Mouse (Mus musculus): ENCODE results near the gene Trim65. TPM values are rescaled to one million over a fixed set of nuclear protein-coding genes. Genes with fewer than 3 reads are reported as not detected.

The Trim65 gene
- total RNA-seq, 2 experiments from 2014 or later = 4.2 to 6.6 TPM

GRCm38 (mm10) chr11:116091591-116091990 lies 39.3 kb downstream of the Trim65 start:
- TF ChIP-seq CTCF (IDR thresholded peaks at IDR 0.05) = no peak
- H3K4me3 ChIP-seq = no peak overlapping the region
- intact Hi-C loops (cut with DNase I) = no loop called here
- no peak overlapping the region for H3K27ac ChIP-seq
- DNase-seq = no peak

DNA sequence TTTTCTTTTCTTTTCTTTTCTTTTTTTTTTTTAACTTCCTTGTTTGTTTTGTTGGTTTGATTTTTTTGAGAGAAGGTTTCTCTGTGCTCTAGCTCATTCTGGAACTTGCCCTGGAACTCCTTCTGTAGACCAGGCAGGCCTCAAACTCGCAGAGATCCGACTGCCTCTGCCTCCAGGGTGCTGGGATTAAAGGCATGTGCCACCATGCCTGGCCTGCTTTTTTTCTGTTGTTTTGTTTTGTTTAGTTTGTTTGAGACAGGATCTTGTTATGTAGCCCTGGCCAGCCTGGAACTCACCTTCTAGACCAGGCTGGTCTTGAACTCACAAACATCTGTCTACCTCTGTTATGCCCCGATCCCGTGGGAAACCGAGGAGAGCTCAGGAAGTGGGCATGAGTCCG lies 41.4 kb downstream of the Trim65 start:
- intact Hi-C loops (cut with DNase I) = loop anchor here (5.0 kb wide), 1 partner anchor 133 kb away; no protein-coding TSS in a partner anchor
- TF ChIP-seq CTCF (IDR thresholded peaks at IDR 0.05) = no peak
- no peak for DNase-seq
- Histone ChIP-seq H3K4me3 (no peak overlapping the region), H3K27ac (0 out of 2 replicates have a peak overlapping the region, but pooled peaks have one; percentile 16)

DNA sequence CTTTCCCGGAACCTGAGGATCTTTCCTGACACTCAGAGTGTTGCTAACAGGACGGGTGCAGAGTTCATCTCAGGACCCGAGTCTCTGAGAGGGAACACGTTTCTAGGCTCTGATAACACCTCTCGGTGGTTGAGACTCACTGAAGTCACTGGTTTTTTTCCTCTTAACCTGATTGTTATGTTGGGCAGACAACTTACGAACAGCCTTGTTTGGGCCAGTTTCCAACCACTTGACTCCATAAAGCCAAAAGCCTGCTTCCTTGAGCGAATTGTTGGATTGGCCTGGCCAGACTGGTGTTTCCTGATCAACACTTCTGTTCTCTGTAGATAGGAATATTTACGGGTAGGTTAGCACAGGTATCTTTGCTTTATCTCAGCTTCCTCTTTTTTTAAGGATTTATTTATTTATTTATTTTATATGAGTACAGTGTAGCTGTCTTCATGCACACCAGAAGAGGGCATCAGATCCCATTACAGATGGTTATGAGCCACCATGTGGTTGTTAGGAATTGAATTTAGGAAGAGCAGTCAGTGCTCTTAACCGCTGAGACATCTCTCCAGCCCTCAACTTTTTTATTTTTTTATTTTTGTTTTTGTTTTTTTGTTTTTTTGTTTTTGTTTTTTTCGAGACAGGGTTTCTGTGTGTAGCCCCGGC lies 42.1 kb downstream of the Trim65 start:
- TF ChIP-seq CTCF (IDR thresholded peaks at IDR 0.05) = peak; percentile 42
- intact Hi-C loops (cut with DNase I) = loop anchor here (5.0 kb wide), 1 partner anchor 133 kb away; no protein-coding TSS in a partner anchor
- Histone ChIP-seq H3K27ac (0 out of 2 replicates have a peak overlapping the region, but pooled peaks have one; percentile 24), H3K4me3 (no peak overlapping the region)
- no peak for DNase-seq

DNA sequence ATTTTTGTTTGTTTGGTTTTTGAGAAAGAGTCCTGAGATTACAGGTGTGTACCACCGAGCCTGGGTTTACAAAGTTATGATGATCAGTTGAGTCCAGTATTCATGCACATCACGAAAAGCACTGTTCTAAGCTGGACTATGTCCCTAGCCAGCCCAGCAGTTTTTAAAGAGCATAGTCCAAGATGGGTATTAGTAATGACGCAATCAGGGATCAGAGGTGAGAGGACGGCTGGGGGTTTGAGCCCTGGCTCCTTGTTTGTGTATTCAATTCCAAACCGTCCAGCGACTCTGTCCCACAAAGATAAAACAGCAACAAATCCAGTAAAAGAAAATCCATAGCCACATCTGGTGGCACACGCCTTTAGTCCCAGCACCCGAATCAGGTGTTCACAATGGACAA lies 42.7 kb downstream of the Trim65 start:
- no peak for DNase-seq
- H3K4me3 ChIP-seq = no peak overlapping the region; the same call in 1 of the 2 replicates
- TF ChIP-seq CTCF (IDR thresholded peaks at IDR 0.05) = no peak
- intact Hi-C loops (cut with DNase I) = loop anchor here (5.0 kb wide), 1 partner anchor 134 kb away; no protein-coding TSS in a partner anchor
- H3K27ac ChIP-seq = peak overlapping the region; percentile 97

- Histone ChIP-seq H3K4me3 (peak overlapping the region; percentile 70), H3K27ac (peak overlapping the region; percentile 97)
- DNase-seq = peak; percentile 94
- peak; percentile 99; the same call in 1 of the 2 replicates for TF ChIP-seq CTCF (IDR thresholded peaks at IDR 0.05)
- intact Hi-C loops (cut with DNase I) = loop anchor here (1.0 to 5.0 kb wide), 4 partner anchors 43 to 135 kb away; partner anchors contain the start of genes Acox1, Ten1 and Unk
Measured at GRCm38 (mm10) chr11:116087194-116088130, 43.5 kb downstream of the Trim65 start.

DNA sequence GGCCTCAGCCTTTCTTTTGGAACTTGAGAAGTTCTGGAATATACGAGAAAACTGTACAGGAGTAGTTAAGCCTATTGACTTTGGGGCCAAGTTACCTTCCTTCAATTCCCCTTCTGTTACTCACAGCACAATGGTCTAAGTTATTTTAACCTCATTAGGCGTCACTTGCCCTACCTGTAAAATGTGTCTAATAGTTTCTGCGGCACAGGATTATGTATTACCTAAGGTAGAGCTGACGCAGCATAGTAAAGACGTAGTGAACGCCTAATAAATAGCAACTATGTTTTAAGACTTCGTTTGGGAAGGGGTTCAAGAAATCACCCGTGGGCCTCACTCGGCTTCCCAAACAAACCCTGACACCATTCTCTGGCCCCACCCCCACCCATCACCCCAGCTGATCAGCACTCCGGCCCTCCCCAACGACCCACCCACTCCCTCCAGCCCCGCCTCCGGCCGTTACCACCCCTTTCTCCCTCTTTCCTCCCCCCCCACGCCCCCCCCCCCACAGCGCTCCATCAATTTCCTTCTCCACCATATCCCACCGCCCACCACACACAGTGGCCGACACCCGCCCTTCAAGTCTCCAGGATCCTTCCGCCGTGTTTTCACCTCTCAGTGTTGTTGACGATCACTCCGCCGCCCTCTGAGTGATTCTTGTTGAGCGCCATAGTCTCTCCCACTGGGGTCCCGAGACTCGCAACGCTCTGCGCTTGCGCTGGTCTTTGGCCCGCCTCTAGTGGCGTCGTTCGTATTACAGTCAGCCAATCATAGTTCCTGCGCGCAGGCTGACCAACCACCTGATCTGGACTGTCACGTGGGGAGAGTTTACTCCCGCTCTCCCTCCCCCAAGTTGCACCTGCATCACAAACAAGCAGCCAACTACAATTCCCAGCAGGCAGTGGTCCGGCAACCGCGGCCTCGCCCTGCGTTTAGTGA lies 44.4 kb downstream of the Trim65 start, which contains the start of gene Wbp2:
Gene Wbp2 (minus strand): TSS at position 738 of the 936 bp plus-strand sequence.
- peak within 1 kb of the TSS; percentile 97 for H3K27ac ChIP-seq
- intact Hi-C loops (cut with DNase I) = loop anchor here (1.0 to 5.0 kb wide), 4 partner anchors 44 to 136 kb away; partner anchors contain the start of genes Acox1, Ten1 and Unk
- no peak for TF ChIP-seq CTCF (IDR thresholded peaks at IDR 0.05)
- H3K4me3 ChIP-seq = peak within 1 kb of the TSS; percentile 70
- DNase-seq = peak; percentile 97

DNA sequence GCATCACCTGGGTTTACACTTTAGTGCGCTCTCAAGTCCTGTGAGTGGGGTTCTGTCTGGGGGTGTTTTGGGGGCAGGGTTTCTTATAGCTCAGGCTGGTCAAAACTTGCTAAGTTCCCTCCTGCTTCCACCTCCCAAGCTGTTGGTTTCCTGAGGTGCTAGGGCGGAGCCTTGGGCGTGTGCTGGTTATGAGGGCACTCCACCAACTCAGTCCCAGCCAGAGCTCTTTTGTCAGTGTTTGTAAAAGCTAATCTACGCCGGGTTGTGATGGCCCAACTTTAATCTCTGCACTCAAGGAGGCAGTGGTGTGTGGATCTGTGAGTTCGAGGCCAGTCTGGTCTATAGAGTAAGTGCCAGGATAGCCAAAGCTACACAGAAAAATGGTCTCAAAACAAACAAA lies 46.8 kb downstream of the Trim65 start:
- DNase-seq = peak; percentile 17
- Histone ChIP-seq H3K4me3 (no peak overlapping the region), H3K27ac (no peak overlapping the region)
- intact Hi-C loops (cut with DNase I) = no loop called here
- no peak for TF ChIP-seq CTCF (IDR thresholded peaks at IDR 0.05)

GRCm38 (mm10) chr11:116083096-116083672 lies 47.7 kb downstream of the Trim65 start:
- no peak overlapping the region for H3K27ac ChIP-seq
- H3K4me3 ChIP-seq = no peak overlapping the region
- intact Hi-C loops (cut with DNase I) = no loop called here
- TF ChIP-seq CTCF (IDR thresholded peaks at IDR 0.05) = no peak
- peak; percentile 15 for DNase-seq

GRCm38 (mm10) chr11:116081081-116081480 lies 49.8 kb downstream of the Trim65 start:
- no peak overlapping the region for H3K27ac ChIP-seq
- intact Hi-C loops (cut with DNase I) = no loop called here
- TF ChIP-seq CTCF (IDR thresholded peaks at IDR 0.05) = peak; percentile 66
- peak; percentile 76 for DNase-seq
- H3K4me3 ChIP-seq = no peak overlapping the region

DNA sequence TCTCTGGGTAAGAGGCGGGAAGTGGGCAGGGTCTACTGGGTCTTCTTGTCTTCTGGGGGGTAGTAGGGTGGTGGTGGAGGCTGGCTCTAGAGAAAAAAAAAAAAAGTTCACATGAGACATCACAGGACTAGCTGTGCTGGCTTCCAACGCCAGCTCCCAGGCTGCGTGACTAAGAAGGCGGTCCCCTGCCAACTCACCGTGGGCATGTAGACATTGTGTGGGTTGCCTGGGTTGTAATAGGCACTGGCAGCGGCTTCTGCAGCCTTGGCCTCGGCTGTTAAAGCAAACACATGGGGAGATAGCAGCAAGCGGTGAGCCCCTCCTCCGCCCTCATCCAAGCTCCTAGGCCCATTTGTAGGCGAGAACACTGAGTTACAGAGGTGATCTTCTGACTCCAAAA lies 51.4 kb downstream of the Trim65 start:
- H3K27ac ChIP-seq = no peak overlapping the region
- H3K4me3 ChIP-seq = no peak overlapping the region
- intact Hi-C loops (cut with DNase I) = no loop called here
- no peak for TF ChIP-seq CTCF (IDR thresholded peaks at IDR 0.05)
- DNase-seq = peak; percentile 14

DNA sequence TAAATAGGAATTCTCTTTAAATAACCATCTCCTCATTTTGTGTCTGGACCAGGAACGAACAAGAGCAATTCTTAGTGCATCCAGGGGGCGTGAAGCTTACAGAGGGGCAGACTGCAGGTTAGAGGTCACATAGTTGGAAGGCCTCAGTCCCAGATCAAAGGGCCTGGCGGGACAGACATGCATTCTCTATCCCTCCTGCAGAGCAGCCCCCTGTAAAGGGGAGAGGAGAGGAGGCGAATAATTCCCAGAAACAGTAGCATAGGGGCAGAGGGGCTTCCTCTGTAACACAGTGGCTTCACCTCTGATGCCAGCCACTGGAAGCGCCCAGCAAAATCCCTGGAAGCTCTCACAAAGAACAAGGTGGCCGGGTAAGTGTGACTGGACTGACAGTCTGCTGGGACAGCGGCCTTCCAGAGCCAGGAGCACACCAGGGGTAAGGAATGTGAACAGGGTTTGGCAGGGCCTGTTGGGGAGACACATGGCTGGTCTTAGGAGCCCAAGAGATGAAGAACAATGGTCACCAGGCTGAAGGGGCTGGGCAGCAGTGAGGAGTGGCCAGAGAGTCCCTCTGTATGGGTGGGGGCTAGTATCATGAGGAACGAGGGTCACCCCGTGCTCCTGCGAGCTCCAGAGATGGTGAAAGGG lies 52.1 kb downstream of the Trim65 start:
- no peak overlapping the region for H3K4me3 ChIP-seq
- H3K27ac ChIP-seq = no peak overlapping the region
- intact Hi-C loops (cut with DNase I) = no loop called here
- TF ChIP-seq CTCF (IDR thresholded peaks at IDR 0.05) = no peak
- DNase-seq = peak; percentile 16
